ENCODE assay signal across 21 mouse cellular contexts in genomic region chr5:73349514-73349913, GRCm38 (mm10). TPM values are rescaled to one million over a fixed set of nuclear protein-coding genes. Genes with fewer than 3 reads are reported as not detected.
"Had no signal": no experiment of that assay in that cellular context is flagged by ENCODE, and none has a peak within 500 bp of the region (broad histone marks: within the 10 kb centered on the region; RNA-seq: fewer than 3 reads in every experiment).

No protein-coding gene starts in this region.

- H3K27ac ChIP-seq: liver, embryonic 14.5 days; midbrain, embryonic 12.5 days; neural tube, embryonic 13.5 days; neural tube, embryonic 15.5 days had no signal

- H3K36me3 ChIP-seq: midbrain, embryonic 12.5 days; neural tube, embryonic 13.5 days; neural tube, embryonic 15.5 days had no signal

- H3K9ac ChIP-seq: liver, embryonic 14.5 days; lung, embryonic 14.5 days; midbrain, embryonic 12.5 days; neural tube, embryonic 13.5 days; neural tube, embryonic 15.5 days had no signal

- H3K27me3 ChIP-seq: neural tube, embryonic 13.5 days; neural tube, embryonic 15.5 days had no signal

- DNase-seq: lung, adult 18-20 months; lung, embryonic 14.5 days; lung, postnatal 10 days; lung, postnatal 4 days; retina, postnatal 1 day; right cerebral cortex, adult 18-20 months; right cerebral cortex, postnatal 25 days; right cerebral cortex, postnatal 4 days; spleen, adult 18-20 months; thymus, adult 2 months; thymus, postnatal 25 days; thymus, postnatal 4 days had no signal

- ATAC-seq: midbrain, embryonic 16.5 days had no signal

- H3K9me3 ChIP-seq: midbrain, embryonic 12.5 days; neural tube, embryonic 13.5 days; neural tube, embryonic 15.5 days had no signal

- H3K4me2 ChIP-seq: lung, embryonic 14.5 days; midbrain, embryonic 12.5 days; neural tube, embryonic 13.5 days; neural tube, embryonic 15.5 days had no signal

- H3K4me3 ChIP-seq: midbrain, embryonic 12.5 days; myocyte; neural tube, embryonic 13.5 days; neural tube, embryonic 15.5 days had no signal

RNA-seq across cellular contexts. Expression of gene Cwh43, which starts 56.4 kb away (rescaled TPM):
- polyA plus RNA-seq: liver, embryonic 14.5 days; liver, embryonic 16.5 days; lung, embryonic 14.5 days; neural tube, embryonic 11.5 days; stomach, embryonic 14.5 days had no signal
